Mouse (Mus musculus) bone marrow, adult 2 months (tissue): Measurements from ENCODE around the gene Ptcd1. TPM values are rescaled to one million over a fixed set of nuclear protein-coding genes. Genes with fewer than 3 reads are reported as not detected.

Experiments used
- H3K27ac ChIP-seq: fragments of 200-500 bp; 2 replicates; pipeline ENCODE4 v1.5.1; 2012; ENCODE audit warnings: low read depth, mild to moderate bottlenecking, control low read depth, inconsistent platforms, low read length; ENCODE audit not compliant: control insufficient read depth, poor library complexity, insufficient read depth
- H3K4me1 ChIP-seq: fragments of 200-500 bp; 2 replicates; pipeline ENCODE4 v1.6.1; 2011; ENCODE audit warnings: low read length; ENCODE audit not compliant: control insufficient read depth, insufficient read depth
- H3K4me3 ChIP-seq: fragments of 200-500 bp; replicated peaks from 2 replicates; pipeline ENCODE3; 2011; ENCODE audit warnings: mild to moderate bottlenecking, low read depth, low read length, control low read depth; ENCODE audit not compliant: control insufficient read depth
- CTCF ChIP-seq: fragments of 200-500 bp; IDR thresholded peaks from 2 replicates; pipeline ENCODE4 v1.5.1; 2011; ENCODE audit warnings: low read length, control low read depth; ENCODE audit not compliant: control insufficient read depth, insufficient read depth
- POLR2A ChIP-seq: fragments of 200-500 bp; IDR thresholded peaks from 2 replicates; pipeline ENCODE4 v1.6.1; 2011; ENCODE audit warnings: low read depth, mild to moderate bottlenecking, control low read depth, low read length, borderline replicate concordance; ENCODE audit not compliant: control insufficient read depth
- WGBS: fragments of 180-500 bp; shearing (Covaris S2); methylation state at CpG from one replicate; pipeline ENCODE4 v1.1.7; 2018; 5-methylcytosine and 5-hydroxymethylcytosine counted together
- polyA plus RNA-seq: library from polyadenylated mRNA; stranded (reverse); fragments of >200 nt; gene quantifications from 2 replicates; pipeline ENCODE4 v1.2.4, GENCODE M21; 2011; ENCODE audit warnings: low replicate concordance; ENCODE audit not compliant: missing spikeins, insufficient read depth, insufficient read length

Ptcd1 gene
- polyA plus RNA-seq, 1 experiment, result 10.9 TPM

- Histone ChIP-seq H3K4me1 (no peaks in the 10 kb centered on the region), H3K27ac (no peak overlapping the region), H3K4me3 (no peak overlapping the region)
- 92% methylated on average over 9 of the region's 9 CpGs for WGBS
- TF ChIP-seq POLR2A, result no peak
- no peak for TF ChIP-seq CTCF
These were observed 65.9 kb downstream of the Ptcd1 start for GRCm38 (mm10) chr5:145100960-145101359.

GRCm38 (mm10) chr5:145098340-145098821 lies 68.5 kb downstream of the Ptcd1 start:
- Histone ChIP-seq H3K4me1 (no peaks in the 10 kb centered on the region), H3K27ac (no peak overlapping the region), H3K4me3 (no peak overlapping the region)
- 63% methylated on average over 10 of the region's 10 CpGs for WGBS
- TF ChIP-seq POLR2A, result no peak
- TF ChIP-seq CTCF, result no peak

Other genes with a start within 250 kb of the Ptcd1 start
- 2.5 and 5.8 TPM in 2 replicates for gene Smurf1, start 201.3 kb downstream of the Ptcd1 start, polyA plus RNA-seq
- not detected in 2 replicates for gene Gm4871, start 134.4 kb downstream of the Ptcd1 start, polyA plus RNA-seq
- not detected in 2 replicates for gene 1700018F24Rik, start 124.1 kb downstream of the Ptcd1 start, polyA plus RNA-seq
- 46.8 and 114 TPM in 2 replicates for gene Arpc1a, start 83.3 kb downstream of the Ptcd1 start, polyA plus RNA-seq
- gene Kpna7, start 83.1 kb downstream of the Ptcd1 start, polyA plus RNA-seq, result 7.0 TPM in 1 of 2 replicates, not detected in the other
- gene Arpc1b, start 52.9 kb downstream of the Ptcd1 start, polyA plus RNA-seq, result 143 and 318 TPM in 2 replicates
- gene Pdap1, start 26.9 kb downstream of the Ptcd1 start, polyA plus RNA-seq, result 74.2 and 101 TPM in 2 replicates
- 121 and 164 TPM in 2 replicates for gene Bud31, start 26.7 kb downstream of the Ptcd1 start, polyA plus RNA-seq
- gene Cpsf4, start 105 bp upstream of the Ptcd1 start, polyA plus RNA-seq, result 28.2 and 46.9 TPM in 2 replicates
- gene Atp5j2, start 25.0 kb upstream of the Ptcd1 start, polyA plus RNA-seq, result 218 and 277 TPM in 2 replicates
- gene Zkscan14, start 34.8 kb upstream of the Ptcd1 start, polyA plus RNA-seq, result 7.0 and 12.5 TPM in 2 replicates
- 3.4 and 5.1 TPM in 2 replicates for gene Zkscan5, start 37.5 kb upstream of the Ptcd1 start, polyA plus RNA-seq
- 7.7 and 19.8 TPM in 2 replicates for gene Zfp655, start 64.6 kb upstream of the Ptcd1 start, polyA plus RNA-seq
- gene Zscan25, start 113.4 kb upstream of the Ptcd1 start, polyA plus RNA-seq, result 1.7 and 4.7 TPM in 2 replicates
- gene Cyp3a57, start 178.2 kb upstream of the Ptcd1 start, polyA plus RNA-seq, result not detected in 2 replicates